Mouse (Mus musculus) left cerebral cortex, adult 18-20 months (tissue): ENCODE data around the gene Lrmda. TPM values are rescaled to one million over a fixed set of nuclear protein-coding genes. Genes with fewer than 3 reads are reported as not detected.

Source experiments
- DNase-seq, 2 experiments: peaks; one replicate each; pipeline ENCODE4 v3.0.0; 2021 to 2022; ENCODE audit warnings: low spot score in 2 of 2, mixed read lengths in 1 of 2
- total RNA-seq, 2 experiments: library from RNA; stranded (reverse); gene quantifications; 2 replicates each; pipeline ENCODE4 v1.2.3; 2021

Lrmda gene
- total RNA-seq, 2 experiments from 2014 or later: 1.4 to 1.7 TPM

DNA sequence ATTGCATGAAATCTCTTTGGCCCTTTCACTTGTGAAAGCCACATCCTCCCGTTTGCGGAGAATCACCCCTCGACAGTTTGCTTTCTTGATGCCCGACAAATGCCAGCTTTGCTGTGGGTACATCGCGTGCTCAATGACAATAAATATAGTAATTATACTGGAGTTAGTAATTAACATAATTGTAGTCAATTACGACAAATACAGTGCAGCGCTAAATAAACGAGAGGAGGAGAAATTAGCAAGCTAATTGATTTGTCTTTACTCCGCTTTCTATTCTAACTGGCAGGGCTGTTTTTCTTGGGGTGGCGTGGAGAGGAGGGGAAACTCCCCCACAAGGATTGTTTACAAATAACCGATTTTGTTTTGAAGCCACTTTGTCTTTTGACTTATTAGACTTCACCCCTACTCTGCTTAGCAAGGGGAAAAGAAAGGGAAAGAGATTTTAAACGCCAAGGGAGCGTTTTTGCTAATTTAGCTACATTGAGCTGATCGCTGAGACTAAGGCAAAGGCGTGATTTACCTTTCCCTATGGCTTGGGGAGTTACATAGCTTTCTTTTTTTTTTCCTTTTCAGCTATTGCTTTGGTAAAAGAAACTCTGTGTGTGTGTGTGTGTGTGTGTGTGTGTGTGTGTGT lies 18.1 kb downstream of the Lrmda start:
- DNase-seq: no peak

DNA sequence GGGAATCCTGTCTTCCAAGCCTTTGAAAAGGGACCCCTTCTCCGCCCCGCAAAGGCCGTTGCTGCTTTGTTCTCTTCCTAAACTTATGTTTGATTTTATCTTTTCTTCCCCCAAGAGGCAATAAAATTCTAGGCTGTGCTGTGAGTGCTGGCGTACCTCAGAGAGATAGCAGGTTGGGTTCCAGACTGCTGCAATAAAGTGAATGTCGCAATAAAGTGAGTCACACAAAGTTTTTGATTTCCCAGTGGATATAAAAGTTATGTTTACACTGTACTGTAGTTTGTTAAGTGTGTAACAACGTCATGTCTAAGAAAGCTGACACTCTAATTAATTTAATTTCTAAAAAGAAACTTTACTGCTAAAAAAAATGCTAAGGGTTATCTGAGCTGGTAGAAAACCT lies 22.6 kb downstream of the Lrmda start:
- DNase-seq: no peak

DNA sequence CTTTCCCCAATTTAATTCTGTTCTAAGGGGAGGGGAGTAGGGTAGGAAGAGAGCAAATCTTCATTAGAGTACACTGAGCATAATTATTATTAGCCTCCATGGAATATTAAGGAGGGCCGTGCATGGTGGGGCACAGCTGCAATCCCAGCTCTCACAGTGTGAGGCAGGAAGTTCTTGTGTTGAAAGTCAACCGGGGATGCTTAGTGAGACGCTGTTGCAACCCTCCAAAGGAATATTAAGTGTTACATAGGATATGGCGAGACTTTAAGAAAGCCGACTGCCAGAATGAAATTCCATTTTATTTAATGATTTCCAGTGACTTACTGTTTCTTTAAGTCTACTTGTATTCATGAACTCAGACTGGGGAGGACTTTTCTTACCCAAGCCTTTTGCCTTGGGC lies 23.9 kb downstream of the Lrmda start:
- no peak for DNase-seq

DNA sequence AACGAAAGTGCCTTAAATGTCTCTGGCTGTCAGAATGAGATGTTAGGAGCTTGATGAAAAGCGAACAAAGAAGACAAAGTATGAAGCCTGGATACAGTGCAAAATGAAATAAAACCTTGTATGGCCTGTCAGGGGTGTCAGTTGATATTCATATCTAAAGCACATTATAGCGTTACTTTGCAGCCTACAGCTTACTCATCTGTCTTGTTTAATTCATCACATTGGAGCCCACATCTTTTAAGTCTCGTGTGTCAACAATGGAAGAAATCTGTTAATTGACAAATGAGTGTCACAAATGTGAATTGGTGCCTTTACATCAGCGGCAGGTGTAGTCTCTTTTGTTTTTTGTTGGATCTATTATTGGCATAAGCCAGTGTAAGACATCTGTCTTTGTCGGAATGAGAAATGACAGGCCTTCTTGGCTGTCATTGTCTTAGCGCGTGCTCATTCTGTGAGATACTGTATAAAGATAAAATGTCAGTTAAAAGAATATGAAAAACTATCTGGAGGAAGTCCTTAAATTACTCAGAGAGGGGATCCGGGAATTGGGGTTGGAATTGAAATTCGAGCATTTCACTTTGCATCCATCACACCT lies 26.8 kb downstream of the Lrmda start:
- no peak for DNase-seq

DNA sequence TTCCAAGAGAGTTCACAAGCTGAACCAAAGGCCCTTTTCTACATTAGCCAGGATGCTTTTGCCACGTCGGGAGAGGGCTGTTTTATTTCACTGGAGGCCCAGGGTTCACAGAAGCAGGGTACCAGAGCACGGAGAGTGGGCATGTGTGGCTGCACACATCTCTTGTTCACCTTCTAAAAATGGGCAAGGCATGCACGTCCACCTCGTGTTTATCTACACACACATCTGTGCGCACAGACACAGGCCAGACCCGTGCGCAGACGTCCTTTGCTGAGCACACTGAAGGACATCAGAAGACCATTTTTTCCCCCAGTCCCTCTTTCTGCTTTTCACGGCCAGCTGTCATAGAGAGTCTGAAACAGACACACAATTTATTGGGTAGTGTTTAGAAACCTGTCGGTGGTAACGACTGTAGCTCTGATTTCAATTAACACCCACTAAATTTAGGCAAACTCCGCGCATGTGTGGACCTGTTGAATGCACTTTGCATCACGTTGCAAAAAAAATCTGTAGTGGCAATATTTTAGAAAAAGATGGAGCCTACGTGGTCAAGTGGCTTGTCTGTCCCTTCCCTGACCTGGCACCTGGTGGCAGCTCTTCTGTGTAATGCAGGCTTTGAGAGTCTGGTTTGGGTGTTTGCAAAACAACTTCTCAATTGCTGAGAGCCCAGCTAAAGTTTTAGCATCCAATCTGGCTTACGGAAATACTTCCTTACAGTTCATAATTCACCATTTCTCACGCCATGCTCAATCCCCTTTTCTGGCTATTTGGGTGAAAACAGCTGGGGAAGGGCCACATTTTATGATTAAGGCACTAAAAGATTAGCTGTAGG lies 28.8 kb downstream of the Lrmda start:
- no peak for DNase-seq

DNA sequence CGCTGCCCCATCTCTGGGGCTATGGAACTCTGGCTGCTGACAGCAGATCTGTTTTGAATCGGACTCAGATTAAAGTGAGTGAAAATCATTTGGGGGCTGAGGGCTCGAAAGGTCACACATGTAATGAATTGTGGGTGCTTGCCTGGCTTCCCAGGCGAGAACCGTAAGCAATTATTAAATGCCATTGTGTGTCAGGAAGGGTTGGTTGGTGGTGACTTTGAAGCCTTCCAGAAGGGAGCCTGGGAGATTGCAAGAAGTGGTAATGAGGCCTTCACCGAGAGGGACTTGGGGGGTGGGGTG lies 29.3 kb downstream of the Lrmda start:
- DNase-seq: no peak

DNA sequence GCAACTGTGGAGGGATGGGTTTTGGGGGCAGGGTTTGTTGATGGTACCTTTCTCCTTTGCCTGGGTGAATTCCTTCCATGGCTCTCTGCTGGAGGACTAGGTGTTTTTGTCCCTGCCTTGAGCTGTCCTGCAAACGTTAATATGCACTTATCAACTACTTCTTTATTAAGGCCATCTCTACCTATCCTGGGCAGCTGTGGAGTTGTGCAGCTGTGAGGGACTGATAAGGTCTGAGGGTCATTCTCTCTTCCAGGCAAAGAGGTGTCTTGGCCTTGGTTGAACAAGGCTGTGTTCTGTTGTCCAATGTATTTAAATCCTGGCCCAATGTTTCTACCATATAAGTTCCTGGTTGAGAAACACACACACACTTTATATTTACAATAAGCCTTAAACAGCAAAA lies 29.8 kb downstream of the Lrmda start:
- DNase-seq: no peak

DNA sequence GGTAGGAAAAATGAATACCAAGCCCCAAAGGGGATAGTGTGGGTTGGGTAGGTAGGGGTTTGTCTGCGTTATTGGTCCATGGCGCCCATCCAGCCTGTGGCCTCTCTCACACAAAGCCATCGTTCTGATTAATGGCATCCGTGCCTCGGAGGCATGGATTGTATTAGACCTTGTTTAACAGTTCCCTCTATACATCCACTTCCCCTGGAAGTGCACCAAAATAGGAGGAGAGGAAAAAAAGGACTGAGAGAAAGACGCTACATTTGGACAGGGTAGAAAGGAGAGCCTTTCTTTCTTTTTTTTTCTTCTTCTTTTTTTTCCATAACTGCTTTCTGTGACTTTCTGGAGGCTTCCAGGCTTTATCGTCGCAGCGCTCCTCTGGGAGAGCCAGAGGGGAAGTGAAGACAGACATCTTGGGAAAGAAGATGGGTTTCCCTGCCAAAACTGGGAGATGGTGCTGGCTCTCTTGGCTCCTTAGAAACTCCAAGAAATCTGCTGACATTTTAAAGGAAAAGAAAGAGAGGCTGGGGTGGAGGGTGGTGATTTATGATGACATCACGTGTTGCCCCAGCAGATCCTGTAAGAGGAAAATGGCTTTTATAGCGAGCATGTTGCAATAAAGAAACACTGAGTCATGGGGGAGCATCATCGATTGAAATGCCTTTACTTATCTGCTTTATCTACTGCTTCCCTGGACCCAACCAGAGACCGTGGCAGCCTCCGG lies 32.6 kb downstream of the Lrmda start:
- DNase-seq: no peak

DNA sequence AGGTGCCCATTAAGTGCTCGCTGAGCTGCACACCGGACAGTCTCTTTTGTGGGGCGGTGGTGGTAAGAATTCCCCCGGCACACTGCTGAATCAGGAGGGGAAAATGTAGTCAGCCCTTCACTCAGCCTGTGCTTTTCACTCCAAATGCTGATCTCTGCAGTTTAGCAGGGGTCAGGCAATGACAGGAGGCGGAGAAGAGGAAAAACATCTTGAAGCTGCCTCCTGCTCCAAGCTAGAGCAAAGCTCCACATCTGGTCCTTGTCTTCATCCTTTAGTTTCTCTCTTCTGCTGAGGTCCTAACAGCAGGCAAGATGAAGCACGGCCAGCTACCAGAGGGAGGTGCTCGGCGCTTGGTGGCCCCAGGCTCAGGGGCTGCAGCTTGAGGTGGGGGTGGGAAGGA lies 36.1 kb downstream of the Lrmda start:
- DNase-seq: no peak

DNA sequence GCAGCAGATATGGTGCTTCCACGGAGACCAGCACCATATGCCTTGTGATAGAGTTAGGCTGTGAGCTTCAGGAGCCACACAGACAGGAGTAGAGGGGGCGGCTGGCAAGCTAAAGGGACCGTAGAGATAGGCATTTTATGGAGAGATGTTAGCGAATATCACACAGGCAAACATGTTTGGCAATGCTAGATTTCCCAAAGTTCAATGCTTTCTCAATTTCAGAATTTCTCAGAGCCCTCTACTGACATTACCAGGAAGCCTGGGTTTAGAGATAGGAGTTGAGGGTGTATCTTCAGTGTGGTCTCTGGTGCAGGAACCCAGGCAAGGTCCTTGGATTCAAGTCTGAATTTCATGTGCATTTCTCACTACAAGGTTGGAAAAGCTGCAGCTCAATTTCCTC lies 36.7 kb downstream of the Lrmda start:
- DNase-seq: no peak

DNA sequence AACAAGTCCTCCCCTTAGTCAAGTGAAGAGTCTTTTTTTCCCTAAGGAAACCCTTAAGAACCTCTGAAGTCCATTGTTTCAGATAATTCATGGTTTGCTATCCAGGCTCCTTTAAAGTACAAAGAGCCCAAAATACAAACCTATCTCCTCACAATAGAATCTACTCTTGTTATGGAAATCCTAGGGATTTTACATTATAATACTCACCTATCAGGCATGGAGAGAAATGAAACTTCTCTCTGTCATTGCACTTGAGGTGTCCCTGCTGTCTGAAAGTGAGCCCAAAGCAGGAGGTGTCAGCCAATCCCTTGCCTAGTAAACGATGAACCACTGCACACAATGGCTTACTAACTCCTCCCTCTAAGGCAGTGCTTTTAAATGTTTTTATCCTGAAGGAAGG lies 39.2 kb downstream of the Lrmda start:
- DNase-seq: no peak

DNA sequence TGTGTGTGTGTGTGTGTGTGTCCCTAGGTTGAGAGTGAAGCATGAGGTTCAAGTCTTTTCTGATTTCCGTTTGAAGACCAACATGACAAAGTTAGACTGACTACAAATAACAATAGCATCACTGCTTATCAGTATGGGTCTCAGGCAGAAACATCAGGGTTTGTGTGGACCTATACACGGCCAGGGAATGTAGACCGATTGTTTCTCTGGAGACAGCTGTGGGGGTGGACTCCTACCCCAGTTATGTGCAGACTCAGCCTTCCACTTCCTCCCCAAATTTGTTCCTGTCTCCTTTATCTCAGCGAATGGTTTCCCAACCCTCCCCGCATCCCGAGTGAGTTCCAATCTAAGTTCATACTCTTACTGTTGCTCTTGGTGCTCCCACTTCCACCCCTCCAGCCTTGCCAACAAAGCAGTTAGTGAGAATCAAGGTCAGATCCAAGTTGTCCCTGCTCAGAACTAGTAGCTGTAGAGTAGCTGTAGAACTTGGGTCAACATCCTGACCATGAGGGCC lies 39.9 kb downstream of the Lrmda start:
- DNase-seq: no peak

DNA sequence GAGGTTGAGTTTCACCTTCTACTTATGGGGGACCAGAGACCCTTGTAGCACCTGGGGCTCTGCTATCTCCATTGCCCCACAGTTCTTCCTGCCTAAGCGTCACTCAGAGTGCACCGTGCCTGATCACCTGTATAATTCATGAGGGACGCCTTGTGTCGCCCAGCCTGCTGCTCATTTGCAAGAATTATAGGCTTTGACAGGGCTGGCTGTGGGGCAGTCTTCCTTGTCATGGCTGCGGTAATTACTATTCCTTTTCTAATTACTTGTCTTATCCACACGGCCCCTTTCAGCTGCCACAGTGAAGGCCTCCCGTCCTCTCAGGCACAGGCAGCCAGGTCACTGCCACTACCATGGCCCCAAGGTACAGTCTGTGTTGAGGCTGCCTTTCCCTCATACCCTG lies 41.3 kb downstream of the Lrmda start:
- DNase-seq: no peak

DNA sequence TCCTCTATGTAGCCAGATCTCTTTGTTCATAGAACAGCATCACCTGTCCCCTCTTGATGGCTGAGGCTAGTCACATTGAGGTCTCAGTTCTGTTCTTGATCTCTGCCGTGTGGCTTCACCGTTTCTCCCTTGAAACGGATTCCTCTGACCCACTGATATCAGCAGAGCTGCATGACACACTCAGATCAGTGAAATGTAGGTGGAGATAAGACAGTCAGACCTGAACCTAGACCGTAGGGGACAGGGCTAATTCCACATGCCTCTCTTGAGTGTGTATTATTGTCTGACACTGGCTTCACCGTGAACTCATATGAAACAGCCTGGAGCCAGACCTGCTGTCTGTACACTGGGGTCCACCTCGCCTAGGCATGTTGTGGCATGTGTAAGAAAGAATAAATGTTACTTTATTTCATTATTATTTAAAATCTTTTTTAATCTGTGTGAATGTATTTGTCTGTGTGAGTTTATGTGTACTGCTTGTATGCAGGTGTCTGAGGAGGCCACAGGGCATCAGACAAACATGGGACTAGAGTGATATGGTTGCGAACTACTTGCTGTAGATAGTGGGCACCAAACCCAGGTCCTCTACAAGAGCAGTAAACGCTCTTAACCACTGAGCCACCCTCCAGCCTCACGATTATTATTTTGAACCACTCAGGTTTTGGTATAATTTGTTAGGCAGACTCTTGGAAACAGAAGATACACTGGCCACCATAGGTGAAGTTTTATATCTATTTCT lies 42.8 kb downstream of the Lrmda start:
- DNase-seq: no peak

DNA sequence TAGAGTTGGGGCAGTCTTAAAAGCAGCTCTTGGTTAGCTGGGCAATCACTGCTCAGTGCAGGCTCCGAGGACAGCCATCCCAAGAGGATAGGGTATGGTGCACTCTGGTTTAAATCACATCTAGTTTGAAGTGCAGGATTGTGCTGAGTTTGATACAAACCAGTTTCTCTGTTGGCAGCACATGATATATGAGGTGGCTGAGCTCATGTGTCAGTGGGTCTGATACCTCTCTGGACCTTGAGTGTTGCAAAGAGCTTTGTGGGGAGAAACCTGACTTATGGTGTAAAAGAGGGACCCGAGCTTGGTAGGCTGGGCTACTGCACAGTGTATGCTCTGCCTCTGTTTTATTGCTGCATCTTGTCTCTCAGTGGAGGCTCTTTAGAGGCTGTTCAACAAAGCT lies 49.7 kb downstream of the Lrmda start:
- DNase-seq: no peak

DNA sequence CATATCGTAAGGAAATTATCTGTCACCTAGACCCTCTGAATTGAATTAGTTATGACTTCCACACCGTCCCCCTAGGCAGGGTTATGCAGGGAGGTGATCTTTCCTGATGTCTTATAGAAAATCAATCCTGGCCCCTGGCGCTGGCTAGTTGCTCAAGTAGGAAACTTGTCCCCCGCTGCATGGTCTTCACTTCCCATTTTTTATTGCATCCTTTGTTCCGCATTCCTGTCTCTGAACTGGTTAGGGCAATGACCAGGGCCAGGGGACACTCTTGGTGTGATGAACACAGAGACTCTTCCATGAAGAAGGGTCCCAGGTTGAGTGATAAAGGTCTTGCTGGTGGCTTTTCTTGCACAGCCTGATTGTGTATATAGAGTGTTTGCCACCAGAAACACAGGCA lies 53.9 kb downstream of the Lrmda start:
- no peak for DNase-seq

DNA sequence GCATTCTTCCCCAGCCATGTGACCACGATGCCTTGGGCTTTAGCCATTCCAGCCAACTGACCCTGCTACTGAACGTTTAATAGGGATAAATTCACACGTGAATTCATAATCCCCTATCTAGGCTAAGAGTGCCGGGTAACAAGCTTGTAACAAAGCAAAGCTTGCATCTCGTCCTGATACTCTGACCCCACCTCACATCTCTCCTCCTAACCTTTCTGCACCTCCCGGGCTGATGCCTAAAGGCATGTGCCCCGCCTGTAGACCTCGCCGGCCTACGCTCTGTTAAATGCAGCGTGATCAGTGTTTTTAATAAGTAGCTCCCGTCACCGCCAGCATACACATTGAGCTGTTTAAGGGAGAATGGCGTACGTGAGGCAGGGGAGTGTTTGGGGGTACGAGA lies 54.7 kb downstream of the Lrmda start:
- DNase-seq: no peak

DNA sequence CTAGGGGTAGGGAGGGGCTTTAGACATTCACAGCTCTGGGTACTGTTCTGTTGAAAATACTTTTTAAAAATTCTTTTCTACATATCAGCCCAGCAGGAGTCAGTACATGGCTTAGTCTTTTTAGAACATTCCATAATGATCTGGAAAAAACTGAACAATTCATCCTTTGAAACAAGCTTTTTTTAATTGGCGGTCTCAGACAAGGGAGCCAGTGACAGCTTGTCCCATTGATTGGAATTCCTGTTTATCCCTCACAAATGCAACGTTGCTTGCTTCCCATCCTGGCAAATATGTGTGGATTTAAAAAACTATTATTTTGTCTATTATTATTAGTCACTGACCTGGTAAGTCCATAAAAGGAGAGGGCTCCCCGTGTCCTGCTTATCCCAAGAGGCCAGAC lies 64.4 kb downstream of the Lrmda start:
- DNase-seq: no peak

DNA sequence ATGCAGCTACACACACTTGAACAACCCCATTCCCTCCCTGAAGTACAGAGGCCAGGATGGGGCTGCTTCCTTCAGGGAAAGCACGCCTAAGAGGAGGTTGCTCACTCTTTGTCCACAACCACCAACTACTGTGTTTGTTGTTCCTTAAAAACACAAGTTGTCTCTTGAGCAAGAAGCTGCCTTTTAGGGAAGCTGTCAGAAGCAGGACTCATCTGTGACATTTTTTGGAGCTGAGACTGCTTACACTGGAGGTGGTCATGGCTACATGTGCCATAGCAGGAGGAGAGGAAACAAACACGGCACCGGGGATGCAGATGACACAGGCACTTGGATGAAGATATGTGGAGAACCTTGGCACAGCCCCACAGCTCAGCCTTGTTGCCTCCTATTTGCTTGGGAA lies 65.9 kb downstream of the Lrmda start:
- DNase-seq: no peak

DNA sequence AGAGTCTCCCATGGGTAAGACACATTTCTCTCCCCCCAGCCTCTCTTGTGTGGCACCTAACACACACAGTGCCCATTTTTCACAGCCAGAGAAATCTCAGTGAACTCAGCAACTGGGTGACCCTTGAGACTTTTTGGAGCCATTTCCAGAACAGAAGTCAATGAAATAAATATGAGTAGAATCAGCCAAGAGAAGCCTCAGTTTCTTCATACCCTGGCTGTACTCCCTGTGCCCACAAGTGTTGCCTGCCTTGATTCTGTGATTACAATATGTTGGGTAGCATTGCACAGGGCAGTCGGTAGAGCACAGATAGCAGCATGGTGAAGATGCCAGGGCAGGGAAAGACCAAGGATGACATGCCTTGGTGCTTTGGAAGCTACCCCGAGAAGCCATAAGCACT lies 69.1 kb downstream of the Lrmda start:
- DNase-seq: no peak

DNA sequence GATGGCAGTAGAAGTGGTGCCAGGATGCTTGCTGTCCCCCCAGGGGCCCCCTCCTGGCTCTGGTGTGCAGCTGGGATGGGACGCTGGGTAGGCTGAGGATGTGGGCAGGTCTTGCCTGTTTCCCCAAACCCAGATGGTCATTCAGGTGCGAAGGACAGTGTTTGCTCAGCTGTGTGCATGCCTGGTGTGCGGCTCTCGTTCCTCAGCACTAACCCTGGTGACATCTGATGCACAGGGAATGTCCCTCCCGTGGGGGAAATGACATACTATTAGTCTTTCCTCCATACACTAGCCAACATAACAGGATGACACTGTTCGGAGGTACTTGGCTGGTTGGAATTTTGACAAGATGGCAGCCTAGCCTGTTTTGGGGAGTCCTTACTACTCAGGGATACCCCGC lies 69.8 kb downstream of the Lrmda start:
- DNase-seq: no peak
